Mouse (Mus musculus): ENCODE data around the gene Abcg5.

Gene Abcg5

DNA sequence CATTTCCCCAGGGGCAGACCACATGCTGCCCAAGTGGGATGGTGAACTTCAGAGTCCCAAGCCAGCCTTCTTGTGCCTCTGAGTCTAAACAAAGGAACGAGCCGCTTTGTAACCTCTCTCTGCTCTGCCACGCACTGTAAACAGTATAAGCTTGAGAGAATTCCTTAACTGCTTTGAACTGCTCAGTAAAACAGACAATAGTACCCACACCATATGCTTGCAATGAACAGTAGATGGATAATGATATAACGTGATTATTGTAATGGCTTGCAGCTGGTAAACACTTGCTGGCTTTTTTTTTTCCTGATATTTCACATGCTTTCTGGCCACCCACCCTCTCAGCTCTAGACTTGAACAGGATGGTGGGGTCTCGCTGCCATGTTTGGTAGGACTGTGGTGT, 5.2 kb upstream of the Abcg5 start:
- DNase-seq (ENCODE audit: inconsistent age in 2 of 2, low spot score in 1 of 2) = no peak

DNA sequence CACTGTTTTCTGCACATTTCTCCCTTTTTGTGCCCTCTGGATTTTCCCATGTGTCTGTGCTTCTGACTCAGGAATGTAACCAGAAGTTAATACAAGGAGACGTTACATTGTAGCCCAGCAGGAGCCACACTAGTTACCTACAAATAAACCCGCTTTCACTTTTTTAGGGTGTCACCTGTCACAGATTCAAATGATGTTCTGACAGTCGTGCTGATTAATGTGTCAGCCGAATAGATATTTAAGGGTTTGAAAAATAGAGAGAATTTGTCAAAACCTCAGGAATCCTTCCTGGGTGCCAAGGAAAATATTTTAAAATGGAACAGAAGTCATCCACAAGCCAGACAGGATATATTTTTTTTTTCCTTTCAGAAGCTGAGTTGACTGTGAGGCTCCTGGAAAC, 2.5 kb upstream of the Abcg5 start:
- no peak for DNase-seq (ENCODE audit: inconsistent age in 2 of 2, low spot score in 1 of 2)

DNA sequence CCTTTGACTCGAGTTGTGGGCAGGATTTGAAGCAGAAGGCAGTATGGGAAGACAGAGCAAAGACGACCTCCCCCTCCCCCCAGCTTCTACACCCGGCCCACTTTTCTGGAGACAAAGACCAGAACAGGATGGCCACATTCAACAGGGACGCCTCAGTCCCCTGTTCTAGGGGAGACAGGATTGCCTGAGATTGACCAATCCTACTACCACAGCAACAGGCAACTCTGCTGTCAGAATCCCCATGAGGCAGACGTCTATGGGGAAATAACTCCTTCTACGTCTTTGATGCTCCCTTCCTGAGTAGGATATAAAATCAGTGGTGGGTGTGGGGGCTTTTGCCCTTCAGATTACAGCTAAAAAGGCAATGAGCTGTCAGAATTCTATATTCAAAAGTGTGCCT, 1.5 kb upstream of the Abcg5 start:
- no peak for DNase-seq (ENCODE audit: inconsistent age in 2 of 2, low spot score in 1 of 2)

DNA sequence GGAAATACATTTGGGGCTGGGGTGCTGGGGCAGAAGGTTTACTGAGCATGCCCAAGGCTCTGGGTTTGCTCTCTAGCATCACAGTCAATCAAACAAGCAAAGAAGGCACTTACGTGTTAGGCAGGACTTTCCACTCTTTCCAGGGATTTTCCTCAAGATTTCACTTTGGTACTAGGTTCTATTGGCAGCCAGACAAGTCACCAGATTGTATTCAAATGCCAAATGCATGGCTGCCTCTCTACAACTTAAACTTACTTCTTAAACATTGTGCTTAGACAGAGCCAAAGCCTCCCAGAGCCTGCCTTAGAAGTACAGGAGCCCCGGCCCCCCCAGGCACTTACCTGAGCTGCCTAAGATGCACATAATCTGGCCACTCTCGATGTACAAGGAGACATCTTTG, 1.1 kb downstream of the Abcg5 start:
- no peak for DNase-seq (ENCODE audit: inconsistent age in 2 of 2, low spot score in 1 of 2)

DNA sequence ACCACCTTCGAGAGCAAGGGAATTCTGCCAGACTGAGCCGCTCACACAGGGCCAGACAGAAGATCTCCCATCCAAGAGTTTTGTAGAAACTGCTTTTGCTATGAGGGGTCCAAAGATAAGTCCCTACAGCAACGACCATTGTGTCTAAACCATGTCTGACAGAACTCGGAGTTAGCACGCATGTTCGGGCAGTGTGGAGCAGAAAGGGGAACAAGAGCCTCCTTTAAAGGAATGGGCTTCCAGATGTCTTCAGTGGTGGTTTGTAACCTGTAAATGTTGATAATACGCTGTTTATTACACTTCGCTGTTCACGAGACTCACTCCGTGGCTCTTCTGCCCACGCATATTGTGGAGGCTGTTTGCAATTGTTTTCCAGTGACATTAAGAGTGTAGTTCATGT, 5.2 kb downstream of the Abcg5 start:
- DNase-seq (ENCODE audit: inconsistent age in 2 of 2, low spot score in 1 of 2) = no peak

DNA sequence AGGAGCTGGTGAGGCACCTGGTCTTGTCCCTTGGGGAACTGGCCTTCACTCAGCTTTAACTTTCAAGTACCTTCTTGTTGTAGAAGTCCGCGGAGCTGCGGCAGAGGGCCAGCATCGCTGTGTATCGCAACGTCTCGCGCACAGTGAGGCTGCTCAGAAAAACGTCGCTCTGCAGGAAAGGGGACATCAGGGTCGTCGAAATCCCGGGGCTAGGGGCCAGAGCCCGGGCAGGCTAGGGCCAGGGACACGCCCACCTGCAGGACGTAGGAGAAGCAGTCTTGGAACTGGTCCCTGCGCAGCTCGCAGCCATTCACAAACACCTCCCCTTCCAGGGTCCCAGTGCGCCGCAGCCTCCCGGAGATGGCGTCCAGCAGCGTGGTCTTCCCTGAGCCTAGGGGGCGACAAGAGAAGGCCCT, 6.9 kb downstream of the Abcg5 start, which contains the start of gene Abcg8:
TSS of gene Abcg8 (plus strand) at position 352 of the 416 bp plus-strand sequence.
- DNase-seq (ENCODE audit: inconsistent age in 2 of 2, low spot score in 1 of 2) = peak in 1 of 2 experiments; percentile 55

DNA sequence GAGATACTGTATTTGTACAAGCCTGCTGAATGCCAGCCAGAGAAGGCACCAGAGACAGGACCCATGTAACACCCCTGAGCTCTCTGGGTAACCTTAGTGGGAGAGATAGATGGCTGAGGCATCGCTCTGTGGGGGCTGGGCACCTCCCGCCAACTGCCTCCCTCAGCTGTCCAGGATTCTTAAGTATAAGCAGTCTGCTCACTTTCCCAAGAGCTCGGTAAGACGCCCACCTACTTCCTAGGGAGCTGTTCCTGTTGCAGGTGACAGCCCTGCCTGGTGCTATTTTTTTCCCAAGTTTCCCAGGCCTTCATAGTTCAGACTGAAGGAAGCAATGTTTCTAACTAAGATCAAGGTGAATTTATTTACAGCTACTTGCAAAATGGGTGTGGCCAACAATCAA, 7.6 kb downstream of the Abcg5 start:
- no peak for DNase-seq (ENCODE audit: inconsistent age in 2 of 2, low spot score in 1 of 2)

DNA sequence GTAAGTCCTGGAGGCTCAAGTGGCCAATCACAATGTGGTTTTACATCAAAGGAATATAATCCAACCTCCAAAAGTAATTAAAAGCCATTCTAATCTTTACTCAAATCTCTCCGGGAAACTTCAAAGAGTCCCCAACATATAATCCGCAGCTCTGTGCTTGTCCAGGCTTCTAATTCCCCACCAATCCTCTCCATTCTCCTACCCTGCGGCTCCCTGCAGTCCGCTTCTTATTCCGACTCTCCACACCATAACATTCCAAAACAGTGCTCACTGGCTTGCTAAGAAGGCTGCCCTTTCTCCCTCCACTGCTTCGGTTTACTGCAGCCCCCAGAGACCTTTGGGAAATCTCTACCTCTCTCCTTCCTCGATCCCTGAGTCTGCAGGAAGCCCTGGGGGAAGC, 8.8 kb downstream of the Abcg5 start:
- DNase-seq (ENCODE audit: inconsistent age in 2 of 2, low spot score in 1 of 2) = no peak

DNA sequence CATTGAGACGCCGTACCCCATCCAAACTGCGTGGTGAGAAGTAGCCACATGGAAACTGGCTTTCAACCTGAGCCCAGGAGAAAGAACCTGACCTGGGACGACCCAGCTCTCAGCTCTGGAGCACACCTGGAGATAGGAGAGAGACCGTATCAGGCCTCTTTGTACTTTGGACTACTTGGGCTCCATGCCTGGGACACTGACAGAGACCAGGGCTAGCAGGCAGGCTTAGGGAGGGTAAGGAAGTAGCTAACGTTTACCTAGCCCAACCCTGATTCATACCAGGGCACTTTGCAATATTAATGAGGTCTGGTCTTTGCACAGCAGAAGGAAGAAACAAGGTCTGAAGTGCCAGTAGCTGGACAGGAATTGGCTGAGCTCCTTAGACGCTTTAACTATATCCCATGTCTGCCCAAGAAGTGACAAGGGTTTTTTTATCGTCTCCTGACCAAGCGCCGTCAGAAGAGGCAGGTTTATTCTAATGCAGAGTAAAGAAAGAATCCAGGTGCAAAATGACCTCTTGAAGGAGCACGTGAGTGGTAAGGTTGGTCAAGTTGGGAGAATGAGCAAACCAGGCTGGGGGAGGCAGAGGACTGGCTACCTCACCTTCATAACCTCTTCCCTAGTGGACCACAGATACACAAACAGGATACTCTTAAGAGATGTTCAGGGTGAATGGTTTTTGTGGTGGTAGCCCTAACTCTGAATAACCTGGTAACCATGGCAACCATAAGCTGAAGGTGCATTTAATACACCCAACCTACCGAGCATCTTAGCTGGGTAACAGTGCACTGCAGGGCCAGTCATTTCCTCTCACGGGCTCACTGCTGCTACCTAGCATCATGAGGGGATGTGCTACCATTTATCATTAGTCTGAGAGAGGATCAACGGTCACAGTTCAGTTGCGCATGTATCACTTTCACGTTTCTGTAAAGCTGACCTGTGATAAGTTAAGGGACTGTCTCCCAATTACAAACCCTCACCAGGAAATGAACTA, 10.1 kb downstream of the Abcg5 start:
- no peak for DNase-seq (ENCODE audit: inconsistent age in 2 of 2, low spot score in 1 of 2)

DNA sequence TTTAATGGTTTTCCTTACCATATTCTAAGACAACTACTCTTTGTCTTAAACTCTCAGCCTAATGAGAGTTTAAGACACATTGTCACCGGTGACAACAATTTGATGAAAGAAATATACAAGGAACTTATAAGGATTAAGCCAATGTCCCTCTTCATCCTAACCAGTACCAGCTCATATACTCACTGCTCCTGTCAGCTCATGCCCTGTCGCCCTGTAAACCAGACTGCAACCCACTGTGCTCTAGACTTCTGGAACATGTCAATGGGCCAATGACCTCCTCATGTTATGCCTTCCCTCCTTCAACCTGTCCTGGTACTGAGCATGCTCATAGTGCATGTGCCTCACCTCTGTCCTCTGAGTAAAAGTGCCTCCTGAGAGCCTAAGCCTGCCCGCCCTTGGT, 15.0 kb downstream of the Abcg5 start:
- DNase-seq (ENCODE audit: inconsistent age in 2 of 2, low spot score in 1 of 2) = no peak

DNA sequence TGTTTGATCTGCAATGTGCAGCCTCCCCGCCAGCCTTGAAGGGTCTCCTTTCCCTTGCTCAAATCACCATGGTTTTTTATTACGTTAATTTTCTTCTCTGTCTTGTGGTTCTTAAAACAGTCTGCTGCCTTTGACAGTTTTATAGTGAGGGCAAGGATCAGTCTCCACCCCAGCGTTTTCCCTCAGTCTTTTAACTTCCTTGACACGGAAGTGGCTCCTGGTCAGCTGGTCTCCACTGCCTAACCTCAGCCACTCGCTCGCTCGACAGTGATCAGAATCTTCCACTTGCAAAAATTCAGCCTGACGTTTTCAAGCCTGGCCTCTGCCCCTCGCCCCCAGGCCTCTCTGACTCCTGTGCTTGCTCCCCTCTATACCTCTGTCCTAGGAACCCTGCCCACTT, 17.1 kb downstream of the Abcg5 start:
- no peak for DNase-seq (ENCODE audit: inconsistent age in 2 of 2, low spot score in 1 of 2)

DNA sequence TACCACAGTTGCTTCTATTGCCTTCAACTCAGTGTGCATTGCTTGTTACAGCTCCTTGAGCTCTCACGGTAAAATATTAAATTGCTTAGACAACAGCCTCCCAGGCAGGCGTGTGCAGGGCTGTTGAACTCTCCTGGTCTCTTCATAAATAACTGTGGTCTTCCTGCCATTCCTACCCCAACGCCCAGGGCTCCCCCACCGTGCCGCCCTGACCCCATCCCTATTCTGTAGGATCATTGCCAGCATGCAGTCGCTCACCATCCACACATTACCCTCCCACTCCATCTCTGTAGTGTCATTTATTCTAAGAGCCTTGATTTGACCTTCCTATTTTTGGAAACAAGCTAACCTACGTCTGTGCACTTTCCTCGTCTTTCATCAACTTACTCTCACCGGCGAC, 17.8 kb downstream of the Abcg5 start:
- DNase-seq (ENCODE audit: inconsistent age in 2 of 2, low spot score in 1 of 2) = no peak

DNA sequence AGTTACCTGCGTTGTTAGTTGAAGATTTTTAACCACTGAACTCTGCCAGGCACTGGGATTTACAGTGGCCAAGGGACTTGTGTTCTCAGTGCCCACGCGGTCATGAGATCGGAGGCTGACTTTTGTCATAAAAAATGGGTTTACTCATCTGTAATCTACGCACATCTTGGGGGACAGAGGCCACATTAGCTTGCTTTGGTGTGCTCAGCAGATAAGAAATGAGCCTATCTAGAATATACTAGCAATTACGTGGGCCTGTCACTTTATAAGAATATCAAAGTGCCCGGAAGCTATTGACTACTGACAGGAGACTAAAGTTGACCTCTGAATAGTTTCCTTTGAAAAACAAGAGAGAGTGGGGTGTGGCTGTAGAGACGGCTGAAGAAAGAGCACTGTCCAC, 23.9 kb downstream of the Abcg5 start:
- DNase-seq (ENCODE audit: inconsistent age in 2 of 2, low spot score in 1 of 2) = no peak

DNA sequence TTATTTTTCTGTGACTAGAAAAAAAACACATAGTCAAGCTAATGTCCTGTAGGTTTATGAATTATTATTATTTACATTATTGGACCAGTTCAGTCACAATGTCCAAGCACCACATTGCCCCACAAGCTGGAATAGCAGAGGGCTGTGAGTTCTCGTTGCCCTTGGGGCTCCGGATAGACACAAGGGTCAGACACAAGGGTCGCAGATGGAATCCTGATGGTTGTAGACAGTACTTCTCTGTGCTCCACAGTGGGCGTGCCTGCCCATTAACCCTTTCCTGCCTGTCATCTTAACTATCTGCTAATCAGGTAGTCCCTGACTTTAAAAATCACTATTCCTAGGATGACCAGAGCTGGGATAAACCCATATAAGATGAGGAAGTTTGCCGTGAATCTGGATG, 24.6 kb downstream of the Abcg5 start:
- no peak for DNase-seq (ENCODE audit: inconsistent age in 2 of 2, low spot score in 1 of 2)

DNA sequence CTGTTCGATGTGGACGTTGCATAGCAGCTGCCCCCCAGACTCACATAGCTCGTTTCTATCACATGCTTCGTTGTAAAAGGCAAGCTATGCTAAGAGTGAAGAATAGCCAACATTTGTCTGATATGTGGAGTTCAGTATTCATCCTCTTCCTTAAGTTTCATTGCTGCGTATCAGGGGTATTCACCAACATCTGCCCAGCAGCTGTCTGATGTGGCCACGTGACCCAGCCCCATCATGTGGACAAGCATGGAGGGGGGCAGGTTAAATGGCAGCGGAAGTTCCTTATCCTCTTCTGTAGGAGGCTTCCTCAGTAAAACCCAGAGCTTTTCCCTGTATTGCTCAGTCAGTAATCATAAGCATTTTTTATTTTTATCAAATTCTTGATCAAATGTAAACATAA, 25.0 kb downstream of the Abcg5 start:
- no peak for DNase-seq (ENCODE audit: inconsistent age in 2 of 2, low spot score in 1 of 2)

DNA sequence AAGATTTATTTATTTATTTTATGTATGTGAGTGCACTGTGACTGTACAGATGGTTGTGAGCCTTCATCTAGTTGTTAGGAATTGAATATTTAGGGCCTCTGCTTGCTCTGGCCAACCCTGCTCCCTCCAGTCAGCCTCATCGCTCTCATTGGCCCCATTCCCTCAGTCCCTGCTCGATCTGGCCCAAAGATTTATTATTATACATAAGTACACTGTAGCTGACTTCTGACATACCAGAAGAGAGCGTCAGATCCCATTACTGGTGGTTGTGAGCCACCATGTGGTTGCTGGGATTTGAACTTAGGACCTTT, 25.4 kb downstream of the Abcg5 start:
- no peak for DNase-seq (ENCODE audit: inconsistent age in 2 of 2, low spot score in 1 of 2)

DNA sequence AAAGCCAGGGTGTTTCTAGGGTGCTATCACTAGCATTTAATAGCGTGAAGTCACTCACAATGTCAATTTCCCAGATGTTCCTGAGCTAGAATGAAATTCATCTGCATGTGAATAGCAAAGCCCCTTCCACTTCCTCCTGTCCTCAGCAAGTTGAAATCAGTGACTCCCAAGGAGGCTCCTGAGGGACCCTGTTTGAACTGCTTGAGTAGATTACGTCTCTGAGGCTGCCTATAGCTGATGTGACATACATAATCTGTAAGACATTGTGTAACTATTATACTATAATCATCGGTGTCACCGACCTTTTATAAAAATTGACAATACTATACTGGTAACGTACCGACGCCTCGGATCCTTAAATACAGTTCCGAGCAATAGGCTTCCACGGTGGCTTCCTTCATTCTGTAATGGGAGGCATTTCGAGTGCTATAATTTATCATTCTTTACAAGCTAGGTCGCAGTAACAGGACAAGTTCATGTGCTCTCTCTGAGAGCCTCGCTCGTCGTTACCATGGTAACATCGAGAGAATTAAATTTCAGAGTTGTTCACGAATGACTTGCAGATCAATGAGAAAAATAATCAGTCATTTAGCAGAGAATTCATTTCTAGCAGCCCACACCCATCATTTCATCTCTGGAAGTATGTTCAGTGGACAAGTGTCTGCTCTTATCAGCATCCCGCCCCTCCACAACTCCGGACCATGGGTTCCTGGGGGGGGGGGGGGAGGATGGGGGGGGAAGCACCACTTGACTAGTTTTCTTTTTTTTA, 26.0 kb downstream of the Abcg5 start:
- DNase-seq (ENCODE audit: inconsistent age in 2 of 2, low spot score in 1 of 2) = no peak

DNA sequence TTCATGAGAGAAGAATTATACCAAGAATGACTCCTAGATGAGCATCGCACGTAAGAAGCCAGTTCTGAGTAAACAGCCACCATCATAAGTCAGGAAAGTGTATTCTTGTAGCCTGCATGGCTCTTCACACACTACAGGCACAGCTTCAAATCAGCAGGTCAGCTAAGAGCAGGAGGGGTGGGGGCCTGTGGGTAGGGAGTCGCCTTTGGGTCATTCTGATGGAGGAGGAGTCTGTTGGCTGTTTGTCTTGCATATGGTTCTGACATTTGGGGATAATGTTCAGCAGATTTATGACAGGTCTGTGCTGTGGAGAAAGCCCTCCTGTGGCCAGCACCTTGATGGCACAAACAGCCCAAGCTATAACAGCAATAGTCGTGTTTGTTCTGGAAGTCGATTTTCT, 26.6 kb downstream of the Abcg5 start:
- DNase-seq (ENCODE audit: inconsistent age in 2 of 2, low spot score in 1 of 2) = no peak

DNA sequence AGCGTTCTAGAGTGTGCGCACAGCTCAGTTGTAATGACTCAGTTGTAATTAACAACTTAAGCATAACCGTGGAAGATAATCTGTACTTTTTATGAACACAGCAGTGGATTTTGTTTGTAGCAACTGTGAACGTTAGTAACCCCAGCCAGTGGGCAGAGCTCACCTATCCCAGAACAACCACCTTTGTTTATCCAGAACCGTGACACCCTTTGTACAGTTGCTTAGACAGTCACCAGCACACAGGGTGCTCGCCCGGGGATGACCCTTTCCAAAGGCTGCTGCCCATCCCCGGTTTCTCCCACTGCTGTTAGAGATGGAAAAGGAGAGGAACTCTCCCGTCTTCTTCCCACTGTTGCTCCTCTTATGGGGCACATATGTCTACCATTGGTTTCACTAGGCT, 29.3 kb downstream of the Abcg5 start:
- no peak for DNase-seq (ENCODE audit: inconsistent age in 2 of 2, low spot score in 1 of 2)

DNA sequence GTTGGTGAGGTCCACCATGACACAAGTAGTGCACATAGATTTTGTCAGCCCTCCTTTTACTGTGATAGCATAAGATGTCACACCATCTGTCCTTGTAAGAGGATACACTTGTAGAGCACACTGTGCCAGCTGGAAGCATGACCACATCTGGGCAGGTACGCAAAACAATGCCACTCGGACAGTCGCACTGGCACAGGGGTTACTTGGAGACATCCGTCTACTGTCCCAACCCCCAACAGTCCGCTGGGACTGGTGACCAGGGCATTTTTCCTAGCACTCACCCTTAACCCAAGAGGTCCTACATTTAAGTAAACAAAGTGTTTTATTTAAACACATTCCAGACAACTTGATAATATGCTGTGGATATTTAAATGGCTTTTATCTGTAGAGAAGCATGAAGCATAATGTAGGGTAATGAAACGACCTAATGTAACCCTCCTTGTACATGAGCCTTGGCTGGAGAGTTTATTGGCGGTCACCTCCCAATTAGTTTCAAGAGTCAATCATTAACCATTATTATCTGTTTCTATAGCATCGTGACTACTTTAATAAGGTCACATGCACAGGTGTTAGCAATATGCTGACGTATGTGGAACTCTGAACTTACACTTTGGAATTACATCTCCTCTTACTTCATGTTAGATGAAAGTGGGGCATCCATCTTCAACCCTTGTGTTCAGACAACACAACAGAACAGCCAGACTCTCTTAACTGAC, 32.4 kb downstream of the Abcg5 start:
- no peak for DNase-seq (ENCODE audit: inconsistent age in 2 of 2, low spot score in 1 of 2)

DNA sequence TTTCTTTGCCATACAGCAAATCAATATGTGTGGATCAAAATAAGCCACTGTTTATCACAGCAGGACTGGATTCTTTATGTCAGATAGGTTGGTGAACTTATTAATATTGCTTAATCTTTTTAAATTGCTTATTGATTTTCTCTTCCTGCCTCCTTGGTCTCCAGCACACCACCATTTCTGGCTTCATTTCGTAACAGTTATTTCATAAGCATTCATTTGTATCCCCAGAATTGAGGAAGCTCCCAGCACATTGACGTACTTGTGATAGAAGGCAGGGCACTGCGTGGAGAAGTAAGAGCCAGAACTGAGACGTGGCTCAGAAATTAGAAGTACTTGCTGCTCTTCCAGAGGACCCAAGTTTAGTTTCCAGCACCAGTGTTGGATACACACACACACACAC, 35.2 kb downstream of the Abcg5 start:
- no peak for DNase-seq (ENCODE audit: inconsistent age in 2 of 2, low spot score in 1 of 2)

DNA sequence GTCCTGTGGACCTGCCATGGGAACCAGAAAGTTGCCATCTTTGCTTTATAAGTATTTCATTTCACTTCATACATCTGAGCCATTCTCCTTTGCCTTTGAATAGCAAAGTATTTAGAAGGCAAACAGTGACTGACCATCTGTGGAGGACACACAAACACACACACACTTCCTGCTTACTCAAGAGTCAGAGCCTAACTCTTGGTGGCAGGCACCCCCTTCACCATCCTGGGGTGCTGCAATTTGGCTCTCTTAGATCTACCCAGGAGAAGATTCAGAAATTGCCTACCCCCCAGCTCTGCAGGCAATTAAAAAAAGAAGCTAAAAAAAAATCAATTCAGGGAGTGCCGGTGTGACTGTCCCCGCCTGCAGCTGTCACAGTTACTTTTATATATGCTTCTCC, 36.3 kb downstream of the Abcg5 start:
- DNase-seq (ENCODE audit: inconsistent age in 2 of 2, low spot score in 1 of 2) = no peak
